Comparison of ENCODE assay signal across 8 mouse cellular contexts in genomic region chr1:55890511-55891151, GRCm38 (mm10).
A peak's percentile ranks its signal among the peaks of the same experiment; 100 is the strongest.
DNase-seq lines count a peak whose midpoint lies in the region; ATAC-seq and TF ChIP-seq lines count a peak whose summit lies in the region.

No protein-coding gene starts in this region.

- ATAC-seq in embryonic facial prominence, embryonic 13.5 days (ENCODE audit: insufficient number of reproducible peaks, insufficient read depth, low FRiP score, low TSS enrichment, low read depth) = no peak
- no peak for ATAC-seq in cerebellum, adult (ENCODE audit: insufficient number of reproducible peaks, low FRiP score, low TSS enrichment)

- peak; percentile 83 for TF ChIP-seq RAD21 in CH12.LX (IDR thresholded peaks at IDR 0.05; ENCODE audit: low read depth, low read length)

- TF ChIP-seq CTCF in gastrocnemius, adult 2 months (IDR thresholded peaks at IDR 0.05) = peak; percentile 24; the same call in 1 of the 2 replicates
- peak in 1 of 2 experiments; percentile 73; a peak in 2 of 4 replicates for TF ChIP-seq CTCF in CH12.LX (conservative IDR thresholded peaks at IDR 0.05 in 1 of 2, IDR thresholded peaks at IDR 0.05 in 1 of 2; ENCODE audit: low read depth in 2 of 2, low read length in 2 of 2)

- in situ Hi-C loops in CH12.LX (cut with MboI; ENCODE audit: low pct_ligation_motif_present, low pct_unique_long_range_greater_than_20kb, low sequenced_read_pairs) = loop anchor here (25.0 kb wide), 2 partner anchors 1097 to 1322 kb away; partner anchors contain the start of gene Satb2

- H3K36me3 ChIP-seq in CH12.LX (replicated peaks in 1 of 2; ENCODE audit: control insufficient read depth in 1 of 2, insufficient read depth in 1 of 2, low read length in 1 of 2) = no peaks in the 10 kb centered on the region
- H3K36me3 ChIP-seq in embryonic facial prominence, embryonic 13.5 days = no peaks in the 10 kb centered on the region

- 51% methylated on average over 15 of the region's 15 CpGs for WGBS in embryonic facial prominence, embryonic 13.5 days

- H3K27me3 ChIP-seq in CH12.LX (replicated peaks) = no peaks in the 10 kb centered on the region
- H3K27me3 ChIP-seq in embryonic facial prominence, embryonic 13.5 days = peaks cover 42% of the 10 kb centered on the region

- no peaks in the 10 kb centered on the region for H3K9me3 ChIP-seq in CH12.LX (replicated peaks; ENCODE audit: low read length)
- no peaks in the 10 kb centered on the region for H3K9me3 ChIP-seq in embryonic facial prominence, embryonic 13.5 days

- dilution Hi-C loops in CH12.LX (cut with MboI; ENCODE audit: extremely low pct_ligation_motif_present, extremely low pct_unique_long_range_greater_than_20kb, low sequenced_read_pairs) = no loop called here

- H3K79me2 ChIP-seq in CH12.LX (replicated peaks; ENCODE audit: control insufficient read depth, extremely low read depth, insufficient read depth, poor library complexity, severe bottlenecking) = no peaks in the 10 kb centered on the region

- no peak for TF ChIP-seq POLR2A in CH12.LX (IDR thresholded peaks at IDR 0.05; ENCODE audit: low read depth, low read length)

- DNase-seq in gastrocnemius, adult 2 months = no peak
- DNase-seq in gastrocnemius, postnatal 25 days = no peak
- peak; percentile 27 for DNase-seq in CH12.LX (ENCODE audit: extremely low read depth)
- DNase-seq in left cerebral cortex, adult 18-20 months (ENCODE audit: low spot score in 2 of 2) = peak; percentile 62 to 63
- DNase-seq in telencephalon, adult 2 months (ENCODE audit: low read depth, low spot score) = peak; percentile 76
- DNase-seq in thymus, postnatal 10 days (ENCODE audit: low spot score in 2 of 2) = no peak

- intact Hi-C loops in gastrocnemius, adult 2 months (cut with DNase I) = no loop called here

- no peak overlapping the region for H3K27ac ChIP-seq in gastrocnemius, adult 2 months
- H3K27ac ChIP-seq in CH12.LX (ENCODE audit: insufficient read depth, low read depth) = no peak overlapping the region
- H3K27ac ChIP-seq in embryonic facial prominence, embryonic 13.5 days = no peak overlapping the region

- H3K9ac ChIP-seq in CH12.LX (ENCODE audit: insufficient read depth, low read depth) = no peak overlapping the region
- no peak overlapping the region for H3K9ac ChIP-seq in embryonic facial prominence, embryonic 13.5 days

- H3K4me1 ChIP-seq in CH12.LX (ENCODE audit: control insufficient read depth in 1 of 2, insufficient read depth in 2 of 2) = no peaks in the 10 kb centered on the region
- H3K4me1 ChIP-seq in embryonic facial prominence, embryonic 13.5 days = peaks cover 13% of the 10 kb centered on the region; the same call in 1 of the 2 replicates

- H3K4me2 ChIP-seq in CH12.LX (ENCODE audit: insufficient read depth, low read depth, poor library complexity, severe bottlenecking) = peak overlapping the region; percentile 85
- H3K4me2 ChIP-seq in embryonic facial prominence, embryonic 13.5 days = peak overlapping the region; percentile 23; the same call in 1 of the 2 replicates

- no peak overlapping the region for H3K4me3 ChIP-seq in gastrocnemius, adult 2 months
- no peak overlapping the region for H3K4me3 ChIP-seq in CH12.LX (replicated peaks in 1 of 3; ENCODE audit: low read depth in 2 of 3, low read length in 2 of 3, poor library complexity in 1 of 3)
- H3K4me3 ChIP-seq in embryonic facial prominence, embryonic 13.5 days = no peak overlapping the region

- TF ChIP-seq EP300 in CH12.LX (IDR thresholded peaks at IDR 0.05; ENCODE audit: low read length) = no peak

TF ChIP-seq in CH12.LX, 34 proteins besides CTCF, POLR2A, EP300 and RAD21:
- TF ChIP-seq HCFC1 (IDR thresholded peaks at IDR 0.05; ENCODE audit: low read depth, low read length) (no peak), CHD1 (IDR thresholded peaks at IDR 0.05; ENCODE audit: low read depth, low read length) (no peak), TCF12 (IDR thresholded peaks at IDR 0.05; ENCODE audit: low read depth, low read length) (no peak), MYC (IDR thresholded peaks at IDR 0.05; ENCODE audit: low read depth, low read length) (no peak), CHD2 (IDR thresholded peaks at IDR 0.05; ENCODE audit: low read length) (no peak), POLR2AphosphoS2 (IDR thresholded peaks at IDR 0.05; ENCODE audit: low read depth, low read length) (no peak), TBP (conservative IDR thresholded peaks at IDR 0.05; ENCODE audit: low read depth, low read length) (no peak), BHLHE40 (IDR thresholded peaks at IDR 0.05; ENCODE audit: low read depth, low read length) (no peak), JUN (IDR thresholded peaks at IDR 0.05; ENCODE audit: insufficient read depth, low read depth, low read length) (no peak), ELF1 (IDR thresholded peaks at IDR 0.05; ENCODE audit: low read depth, low read length) (no peak), ZC3H11A (IDR thresholded peaks at IDR 0.05; ENCODE audit: low read depth, low read length) (peak; percentile 28; the same call in 1 of the 2 replicates), RCOR1 (conservative IDR thresholded peaks at IDR 0.05; ENCODE audit: low read depth, low read length) (no peak), SIN3A (IDR thresholded peaks at IDR 0.05; ENCODE audit: low read length) (no peak), NRF1 (IDR thresholded peaks at IDR 0.05; ENCODE audit: low read depth, low read length) (no peak), ZMIZ1 (IDR thresholded peaks at IDR 0.05; ENCODE audit: low read depth, low read length) (no peak), IRF4 (IDR thresholded peaks at IDR 0.05; ENCODE audit: low read depth, low read length) (0 out of 2 replicates have a peak, but pooled peaks have one; percentile 34), MAX (IDR thresholded peaks at IDR 0.05; ENCODE audit: low read length) (no peak), MEF2A (IDR thresholded peaks at IDR 0.05; ENCODE audit: borderline replicate concordance, low read depth, low read length) (no peak), SMC3 (IDR thresholded peaks at IDR 0.05; ENCODE audit: low read depth, low read length) (peak; percentile 60)

Comparison
In these comparisons a context has a peak if more than half of its experiments do, and no peak if none do; other contexts are left out.
1. DNase-seq: peak in CH12.LX (single experiment), left cerebral cortex, adult 18-20 months (2 of 2) and telencephalon, adult 2 months (single experiment); none in gastrocnemius, adult 2 months (single experiment), gastrocnemius, postnatal 25 days (single experiment) and thymus, postnatal 10 days (0 of 2).